Comparison of ENCODE assay signal across 15 mouse cellular contexts in the genomic region with DNA sequence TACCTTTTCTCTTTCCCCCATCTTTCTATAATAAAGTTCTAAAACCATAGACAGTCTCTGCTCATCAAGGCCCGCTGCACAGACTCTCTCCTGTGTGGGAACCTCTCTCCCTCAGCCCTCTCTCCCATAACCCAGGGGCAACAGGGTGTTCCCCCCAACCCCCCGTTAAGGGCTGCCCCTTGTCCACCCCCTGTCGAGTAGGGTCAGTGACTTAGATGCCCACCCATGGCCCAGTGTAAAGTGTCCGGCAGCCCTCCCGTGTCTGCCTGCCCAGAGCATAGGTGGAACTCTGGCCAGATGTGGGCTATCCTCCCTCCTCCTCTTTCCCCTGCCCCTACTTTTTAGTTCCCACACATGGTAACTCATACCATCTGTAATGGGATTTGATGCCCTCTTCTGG.
"Had no signal": no experiment of that assay in that cellular context is flagged by ENCODE, and none has a peak within 500 bp of the region (broad histone marks: within the 10 kb centered on the region; RNA-seq: fewer than 3 reads in every experiment).

No protein-coding gene starts in this region.

- H3K4me1 ChIP-seq: limb, embryonic 12.5 days; midbrain, embryonic 15.5 days; neural tube, embryonic 13.5 days; stomach, embryonic 15.5 days had no signal

- H3K27me3 ChIP-seq: limb, embryonic 12.5 days; midbrain, embryonic 15.5 days; neural tube, embryonic 13.5 days; stomach, embryonic 15.5 days had no signal

- ATAC-seq: lung, postnatal 0 days; midbrain, embryonic 15.5 days had no signal

- H3K9me3 ChIP-seq: limb, embryonic 12.5 days; midbrain, embryonic 15.5 days; neural tube, embryonic 13.5 days; stomach, embryonic 15.5 days had no signal

- H3K4me3 ChIP-seq: layer of hippocampus, adult 2 months; limb, embryonic 12.5 days; midbrain, embryonic 15.5 days; neural tube, embryonic 13.5 days; stomach, embryonic 15.5 days had no signal

- H3K4me2 ChIP-seq: limb, embryonic 12.5 days; midbrain, embryonic 15.5 days; neural tube, embryonic 13.5 days; stomach, embryonic 15.5 days had no signal

- DNase-seq: kidney, adult 2 months; kidney, postnatal 36 days; liver; lung, adult 2 months; lung, postnatal 36 days; right cerebral cortex, postnatal 14 days; thymus, adult 2 months; thymus, postnatal 25 days had no signal

- H3K27ac ChIP-seq: layer of hippocampus, adult 2 months; limb, embryonic 12.5 days; liver, embryonic 14.5 days; midbrain, embryonic 15.5 days; neural tube, embryonic 13.5 days; stomach, embryonic 15.5 days had no signal

- H3K9ac ChIP-seq: limb, embryonic 12.5 days; liver, embryonic 14.5 days; midbrain, embryonic 15.5 days; neural tube, embryonic 13.5 days; stomach, embryonic 15.5 days had no signal
